In the genomic region with DNA sequence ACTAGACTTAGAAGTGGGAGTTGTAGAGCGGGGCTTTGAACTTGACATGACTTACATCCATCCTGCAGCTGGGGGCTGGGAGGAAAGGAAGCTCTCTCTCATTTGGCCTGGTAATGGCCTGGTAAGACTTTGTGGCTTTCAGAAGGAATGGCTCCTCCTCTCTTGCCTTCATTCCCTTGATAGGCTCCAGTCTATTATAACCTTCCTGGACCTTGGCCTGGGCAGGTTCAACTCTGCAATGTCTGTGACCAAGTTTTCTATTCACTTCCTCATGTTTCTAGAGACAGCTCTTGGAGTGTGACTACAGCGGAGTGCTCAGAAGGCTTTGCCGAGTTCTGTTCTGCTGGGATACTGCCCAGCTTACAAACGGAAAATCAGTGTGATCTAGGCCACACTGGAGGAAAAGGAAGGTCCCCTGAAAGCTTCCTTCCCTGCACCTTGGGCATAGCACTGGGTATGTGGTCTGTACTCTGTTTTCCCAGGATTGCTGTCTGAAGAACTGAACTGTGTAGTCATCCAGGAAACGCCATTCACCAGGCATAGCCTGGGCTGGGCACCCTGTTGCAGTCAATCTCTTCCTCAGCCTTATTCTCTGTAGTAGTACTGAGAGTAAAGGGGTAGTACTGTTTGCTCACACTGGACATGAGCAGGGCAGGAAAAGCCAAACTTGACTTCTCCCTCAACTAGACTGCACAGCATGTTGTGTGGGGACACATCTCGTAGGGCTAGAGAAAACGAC, we compare ENCODE assay signal across 24 mouse cellular contexts. TPM values are rescaled to one million over a fixed set of nuclear protein-coding genes. Genes with fewer than 3 reads are reported as not detected.
A peak's percentile ranks its signal among the peaks of the same experiment; 100 is the strongest.
DNase-seq lines count a peak whose midpoint lies in the region; ATAC-seq and TF ChIP-seq lines count a peak whose summit lies in the region.
"Had no signal": no experiment of that assay in that cellular context is flagged by ENCODE, and none has a peak within 500 bp of the region (broad histone marks: within the 10 kb centered on the region; RNA-seq: fewer than 3 reads in every experiment).

No protein-coding gene starts in this region.

- H3K36me3 ChIP-seq in kidney, embryonic 16.5 days (ENCODE audit: insufficient read depth, low read length): peaks cover 28% of the 10 kb centered on the region
- peaks cover 44 to 58% of the 10 kb centered on the region in 2 experiments for H3K36me3 ChIP-seq in CH12.LX (replicated peaks in 1 of 2; ENCODE audit: control insufficient read depth in 1 of 2, insufficient read depth in 1 of 2, low read length in 1 of 2)
- peaks cover 34% of the 10 kb centered on the region for H3K36me3 ChIP-seq in stomach, embryonic 15.5 days
- no peaks in the 10 kb centered on the region for H3K36me3 ChIP-seq in hindbrain, embryonic 11.5 days (ENCODE audit: control insufficient read depth, insufficient read depth, low read length)

- H3K4me1 ChIP-seq in kidney, embryonic 16.5 days (ENCODE audit: insufficient read depth, low read length): peaks cover 11% of the 10 kb centered on the region
- H3K4me1 ChIP-seq in CH12.LX (ENCODE audit: control insufficient read depth in 1 of 2, insufficient read depth in 2 of 2): peaks cover 7 to 24% of the 10 kb centered on the region in 2 experiments
- H3K4me1 ChIP-seq in stomach, embryonic 15.5 days: peaks cover 12% of the 10 kb centered on the region
- 0 out of 2 replicates have a peak, but pooled peaks cover 3% of the 10 kb centered on the region for H3K4me1 ChIP-seq in hindbrain, embryonic 11.5 days (replicated peaks; ENCODE audit: control insufficient read depth, insufficient read depth, low read length)

- no peaks in the 10 kb centered on the region for H3K9me3 ChIP-seq in kidney, embryonic 16.5 days (ENCODE audit: low read length)
- H3K9me3 ChIP-seq in CH12.LX (replicated peaks; ENCODE audit: low read length): no peaks in the 10 kb centered on the region
- H3K9me3 ChIP-seq in stomach, embryonic 15.5 days: no peaks in the 10 kb centered on the region
- no peaks in the 10 kb centered on the region for H3K9me3 ChIP-seq in hindbrain, embryonic 11.5 days (ENCODE audit: control insufficient read depth, low read length)
- H3K9me3 ChIP-seq: embryonic facial prominence, embryonic 12.5 days; forebrain, embryonic 13.5 days; heart, embryonic 13.5 days; hindbrain, embryonic 12.5 days had no signal

- ATAC-seq in kidney, embryonic 16.5 days (ENCODE audit: low FRiP score, low TSS enrichment): no peak
- ATAC-seq in stomach, embryonic 15.5 days (ENCODE audit: insufficient read depth, low FRiP score, low read depth): no peak
- no peak for ATAC-seq in hindbrain, embryonic 11.5 days (ENCODE audit: low FRiP score)
- ATAC-seq: forebrain, embryonic 13.5 days had no signal

- no peaks in the 10 kb centered on the region for H3K27me3 ChIP-seq in kidney, embryonic 16.5 days (ENCODE audit: insufficient read depth, low read length)
- no peaks in the 10 kb centered on the region for H3K27me3 ChIP-seq in CH12.LX (replicated peaks)
- H3K27me3 ChIP-seq in stomach, embryonic 15.5 days (replicated peaks): no peaks in the 10 kb centered on the region
- peaks cover 12% of the 10 kb centered on the region for H3K27me3 ChIP-seq in hindbrain, embryonic 11.5 days (ENCODE audit: control insufficient read depth, insufficient read depth, low read length)
- H3K27me3 ChIP-seq: heart, embryonic 13.5 days had no signal

- peak; percentile 49 for DNase-seq in kidney, adult 11 months
- no peak for DNase-seq in CH12.LX (ENCODE audit: extremely low read depth)
- peak; percentile 72 for DNase-seq in kidney, adult 9 months
- no peak for DNase-seq in lung, postnatal 4 days
- DNase-seq in hindbrain, embryonic 11.5 days (ENCODE audit: low spot score): no peak
- no peak for DNase-seq in lung, postnatal 25 days (ENCODE audit: low spot score)
- DNase-seq: adrenal gland, adult 2 months; cerebellum, adult 11 months; cerebellum, adult 9-11 months; gastrocnemius, postnatal 36 days; heart, adult 2 months; heart, postnatal 14 days; midbrain, embryonic 14.5 days; thymus, adult 18-20 months; thymus, postnatal 4 days had no signal

- TF ChIP-seq CTCF in CH12.LX (conservative IDR thresholded peaks at IDR 0.05 in 1 of 2, IDR thresholded peaks at IDR 0.05 in 1 of 2; ENCODE audit: low read depth in 2 of 2, low read length in 2 of 2): no peak

- peaks cover 4% of the 10 kb centered on the region for H3K79me2 ChIP-seq in CH12.LX (replicated peaks; ENCODE audit: control insufficient read depth, extremely low read depth, insufficient read depth, poor library complexity, severe bottlenecking)

- no peak for TF ChIP-seq EP300 in CH12.LX (IDR thresholded peaks at IDR 0.05; ENCODE audit: low read length)

- no peak overlapping the region for H3K9ac ChIP-seq in kidney, embryonic 16.5 days (replicated peaks; ENCODE audit: low read length)
- no peak overlapping the region for H3K9ac ChIP-seq in CH12.LX (ENCODE audit: insufficient read depth, low read depth)
- H3K9ac ChIP-seq in stomach, embryonic 15.5 days: no peak overlapping the region
- no peak overlapping the region for H3K9ac ChIP-seq in hindbrain, embryonic 11.5 days (ENCODE audit: low read depth, low read length)
- H3K9ac ChIP-seq: embryonic facial prominence, embryonic 12.5 days; forebrain, embryonic 13.5 days; heart, embryonic 13.5 days; hindbrain, embryonic 12.5 days had no signal

- TF ChIP-seq POLR2A in CH12.LX (IDR thresholded peaks at IDR 0.05; ENCODE audit: low read depth, low read length): peak; percentile 35; the same call in 1 of the 2 replicates

- H3K4me2 ChIP-seq in kidney, embryonic 16.5 days (replicated peaks; ENCODE audit: low read depth, low read length): no peak overlapping the region
- no peak overlapping the region for H3K4me2 ChIP-seq in CH12.LX (ENCODE audit: insufficient read depth, low read depth, poor library complexity, severe bottlenecking)
- H3K4me2 ChIP-seq in stomach, embryonic 15.5 days: no peak overlapping the region
- no peak overlapping the region for H3K4me2 ChIP-seq in hindbrain, embryonic 11.5 days (replicated peaks; ENCODE audit: low read depth, low read length)
- H3K4me2 ChIP-seq: embryonic facial prominence, embryonic 12.5 days; forebrain, embryonic 13.5 days; heart, embryonic 13.5 days; hindbrain, embryonic 12.5 days had no signal

- 80% methylated on average over 7 of the region's 7 CpGs for WGBS in kidney, embryonic 16.5 days
- 82% methylated on average over 7 of the region's 7 CpGs for WGBS in stomach, embryonic 15.5 days
- WGBS in hindbrain, embryonic 11.5 days: 87% methylated on average over 7 of the region's 7 CpGs

- dilution Hi-C loops in CH12.LX (cut with MboI; ENCODE audit: extremely low pct_ligation_motif_present, extremely low pct_unique_long_range_greater_than_20kb, low sequenced_read_pairs): no loop called here

- TF ChIP-seq RAD21 in CH12.LX (IDR thresholded peaks at IDR 0.05; ENCODE audit: low read depth, low read length): no peak

- no peak overlapping the region for H3K27ac ChIP-seq in kidney, embryonic 16.5 days (ENCODE audit: low read length)
- peak overlapping the region; percentile 2; the same call in 1 of the 2 replicates for H3K27ac ChIP-seq in CH12.LX (ENCODE audit: insufficient read depth, low read depth)
- H3K27ac ChIP-seq in stomach, embryonic 15.5 days: peak overlapping the region; percentile 26; the same call in 1 of the 2 replicates
- H3K27ac ChIP-seq in hindbrain, embryonic 11.5 days (ENCODE audit: low read depth, low read length): no peak overlapping the region
- H3K27ac ChIP-seq: embryonic facial prominence, embryonic 12.5 days; forebrain, embryonic 13.5 days; heart, adult 2 months; heart, embryonic 13.5 days; hindbrain, embryonic 12.5 days; left cerebral cortex, adult 2 months had no signal

- in situ Hi-C loops in CH12.LX (cut with MboI; ENCODE audit: low pct_ligation_motif_present, low pct_unique_long_range_greater_than_20kb, low sequenced_read_pairs): no loop called here

- no peak overlapping the region for H3K4me3 ChIP-seq in kidney, embryonic 16.5 days (ENCODE audit: low read length)
- H3K4me3 ChIP-seq in CH12.LX (replicated peaks in 1 of 3; ENCODE audit: low read depth in 2 of 3, low read length in 2 of 3, poor library complexity in 1 of 3): no peak overlapping the region
- H3K4me3 ChIP-seq in stomach, embryonic 15.5 days (replicated peaks): no peak overlapping the region
- no peak overlapping the region for H3K4me3 ChIP-seq in hindbrain, embryonic 11.5 days (ENCODE audit: low read depth, low read length)
- H3K4me3 ChIP-seq: embryonic facial prominence, embryonic 12.5 days; forebrain, embryonic 13.5 days; heart, adult 2 months; heart, embryonic 13.5 days; hindbrain, embryonic 12.5 days; left cerebral cortex, adult 2 months had no signal

RNA-seq across cellular contexts. Expression of a gene that starts 3.7 kb away (rescaled TPM):
- 0.31 and 0.36 TPM in 2 replicates for polyA plus RNA-seq in kidney, embryonic 16.5 days (2015; fragmentation: Nextera tagmentation; extraction: Ambion mirVana)
- total RNA-seq in CH12.LX (2012; rRNA removed) (4.4 and 6.4 TPM in 2 replicates), CH12.LX (2014; rRNA removed) (7.5 and 8.9 TPM in 2 replicates)
- 7.7 and 9.7 TPM in 2 replicates for polyA plus RNA-seq in CH12.LX (2012; ENCODE audit: insufficient read length, low read depth)
- polyA plus RNA-seq in stomach, embryonic 15.5 days (2015; fragmentation: Nextera tagmentation; extraction: Ambion mirVana): 1.5 and 1.9 TPM in 2 replicates
- polyA plus RNA-seq in hindbrain, embryonic 11.5 days (2014; fragmentation: Nextera tagmentation; extraction: Ambion mirVana): 0.31 and 1.0 TPM in 2 replicates
- total RNA-seq: liver, adult 2 months had no signal

RNA-seq across cellular contexts. Expression of a gene that starts 6.3 kb away (rescaled TPM):
- 7.2 and 7.8 TPM in 2 replicates for polyA plus RNA-seq in kidney, embryonic 16.5 days (2015; fragmentation: Nextera tagmentation; extraction: Ambion mirVana)
- total RNA-seq in CH12.LX (2012; rRNA removed) (68.0 and 70.9 TPM in 2 replicates), CH12.LX (2014; rRNA removed) (48.9 and 54.3 TPM in 2 replicates)
- 63.4 and 65.3 TPM in 2 replicates for polyA plus RNA-seq in CH12.LX (2012; ENCODE audit: insufficient read length, low read depth)
- polyA plus RNA-seq in stomach, embryonic 15.5 days (2015; fragmentation: Nextera tagmentation; extraction: Ambion mirVana): 20.2 and 22.4 TPM in 2 replicates
- 11.4 and 11.9 TPM in 2 replicates for polyA plus RNA-seq in hindbrain, embryonic 11.5 days (2014; fragmentation: Nextera tagmentation; extraction: Ambion mirVana)

RNA-seq across cellular contexts. Expression of a gene that starts 18.5 kb away (rescaled TPM):
- polyA plus RNA-seq in kidney, embryonic 16.5 days (2015; fragmentation: Nextera tagmentation; extraction: Ambion mirVana): 95.5 and 105 TPM in 2 replicates
- total RNA-seq in CH12.LX (2012; rRNA removed) (235 and 348 TPM in 2 replicates), CH12.LX (2014; rRNA removed) (159 and 168 TPM in 2 replicates)
- 159 and 165 TPM in 2 replicates for polyA plus RNA-seq in CH12.LX (2012; ENCODE audit: insufficient read length, low read depth)
- 156 and 180 TPM in 2 replicates for polyA plus RNA-seq in stomach, embryonic 15.5 days (2015; fragmentation: Nextera tagmentation; extraction: Ambion mirVana)
- 67.1 and 70.9 TPM in 2 replicates for polyA plus RNA-seq in hindbrain, embryonic 11.5 days (2014; fragmentation: Nextera tagmentation; extraction: Ambion mirVana)

RNA-seq across cellular contexts. Expression of a gene that starts 25.7 kb away (rescaled TPM):
- polyA plus RNA-seq in kidney, embryonic 16.5 days (2015; fragmentation: Nextera tagmentation; extraction: Ambion mirVana): 57.5 and 60.6 TPM in 2 replicates
- total RNA-seq in CH12.LX (2012; rRNA removed): 21.0 and 27.5 TPM in 2 replicates
- total RNA-seq in CH12.LX (2014; rRNA removed): 33.3 and 33.8 TPM in 2 replicates
- polyA plus RNA-seq in CH12.LX (2012; ENCODE audit: insufficient read length, low read depth): 71.1 and 78.4 TPM in 2 replicates
- 23.5 and 34.5 TPM in 2 replicates for polyA plus RNA-seq in stomach, embryonic 15.5 days (2015; fragmentation: Nextera tagmentation; extraction: Ambion mirVana)
- polyA plus RNA-seq in hindbrain, embryonic 11.5 days (2014; fragmentation: Nextera tagmentation; extraction: Ambion mirVana): 98.3 and 107 TPM in 2 replicates
- total RNA-seq: gastrocnemius, adult 18-20 months; heart, adult 2 months; liver, adult 2 months had no signal

RNA-seq across cellular contexts. Expression of a gene that starts 39.6 kb away (rescaled TPM):
- polyA plus RNA-seq in kidney, embryonic 16.5 days (2015; fragmentation: Nextera tagmentation; extraction: Ambion mirVana): 150 and 161 TPM in 2 replicates
- 101 and 102 TPM in 2 replicates for total RNA-seq in CH12.LX (2012; rRNA removed)
- total RNA-seq in CH12.LX (2014; rRNA removed): 82.9 and 98.1 TPM in 2 replicates
- polyA plus RNA-seq in CH12.LX (2012; ENCODE audit: insufficient read length, low read depth): 88.1 and 90.1 TPM in 2 replicates
- polyA plus RNA-seq in stomach, embryonic 15.5 days (2015; fragmentation: Nextera tagmentation; extraction: Ambion mirVana): 118 and 131 TPM in 2 replicates
- polyA plus RNA-seq in hindbrain, embryonic 11.5 days (2014; fragmentation: Nextera tagmentation; extraction: Ambion mirVana): 149 and 154 TPM in 2 replicates

Comparison
In these comparisons a context has a peak if more than half of its experiments do, and no peak if none do; other contexts are left out.
1. DNase-seq: peak in kidney, adult 11 months (single experiment) and kidney, adult 9 months (single experiment); none in CH12.LX (single experiment), lung, postnatal 4 days (0 of 2), hindbrain, embryonic 11.5 days (single experiment) and lung, postnatal 25 days (single experiment).
2. H3K27ac ChIP-seq: peak in CH12.LX (single experiment) and stomach, embryonic 15.5 days (single experiment); none in kidney, embryonic 16.5 days (single experiment) and hindbrain, embryonic 11.5 days (single experiment).